Mouse (Mus musculus) limb, embryonic 14.5 days (tissue): ENCODE measurements around the gene Pacs1. TPM values are rescaled to one million over a fixed set of nuclear protein-coding genes. Genes with fewer than 3 reads are reported as not detected.

Source experiments
- ATAC-seq: fragments of 200-750 bp; cut with Nextera tagmentation; 2 replicates; pipeline ENCODE4 v1.8.0; 2017; ENCODE audit warnings: low read depth, moderate number of reproducible peaks, moderate TSS enrichment; ENCODE audit not compliant: low FRiP score
- DNase-seq: peaks from one replicate; pipeline ENCODE4 v3.0.0-alpha.2; 2015; ENCODE audit warnings: low spot score
- H3K27ac ChIP-seq: fragments of 300-500 bp; sonication (generic); replicated peaks from 2 replicates; pipeline ENCODE4 v1.5.1; 2014; ENCODE audit warnings: low read depth, mild to moderate bottlenecking, low read length, moderate library complexity, mixed read lengths
- H3K27me3 ChIP-seq: fragments of 300-500 bp; sonication (generic); 2 replicates; pipeline ENCODE4 v1.6.1; 2014; ENCODE audit warnings: low read length, mixed read lengths; ENCODE audit not compliant: control insufficient read depth, insufficient read depth
- H3K36me3 ChIP-seq: fragments of 300-500 bp; sonication (generic); 2 replicates; pipeline ENCODE4 v1.6.1; 2014; ENCODE audit warnings: mild to moderate bottlenecking, low read length, moderate library complexity, mixed read lengths; ENCODE audit not compliant: control insufficient read depth, insufficient read depth
- H3K4me1 ChIP-seq: fragments of 300-500 bp; sonication (generic); 2 replicates; pipeline ENCODE4 v1.6.1; 2014; ENCODE audit warnings: antibody characterized with exemption, low read length, mixed read lengths; ENCODE audit not compliant: control insufficient read depth, insufficient read depth
- H3K4me2 ChIP-seq: fragments of 300-500 bp; sonication (generic); replicated peaks from 2 replicates; pipeline ENCODE4 v1.6.1; 2014; ENCODE audit warnings: low read depth, mild to moderate bottlenecking, low read length, moderate library complexity; ENCODE audit not compliant: severe bottlenecking
- H3K4me3 ChIP-seq: fragments of 300-500 bp; sonication (generic); replicated peaks from 2 replicates; pipeline ENCODE4 v1.5.1; 2014; ENCODE audit warnings: low read length
- H3K9ac ChIP-seq: fragments of 300-500 bp; sonication (generic); 2 replicates; pipeline ENCODE4 v1.6.1; 2014; ENCODE audit warnings: mild to moderate bottlenecking, low read depth, low read length, moderate library complexity; ENCODE audit not compliant: severe bottlenecking
- H3K9me3 ChIP-seq: fragments of 300-500 bp; sonication (generic); 2 replicates; pipeline ENCODE4 v1.6.1; 2016; ENCODE audit warnings: low read length; ENCODE audit not compliant: control insufficient read depth
- POLR2A ChIP-seq: fragments of 200-500 bp; IDR thresholded peaks from 2 replicates; pipeline ENCODE4 v1.8.0; 2012; ENCODE audit warnings: inconsistent platforms, mild to moderate bottlenecking, moderate library complexity, borderline replicate concordance; ENCODE audit not compliant: insufficient read depth, insufficient read length; ENCODE audit errors: extremely low read depth
- WGBS: fragments of 180-500 bp; shearing (Covaris S2); extraction: QIAGEN DNeasy Blood & Tissue Kit; methylation state at CpG from one replicate; pipeline ENCODE4 v1.1.7; 2014; 5-methylcytosine and 5-hydroxymethylcytosine counted together
- polyA plus RNA-seq, 2 experiments: library from polyadenylated mRNA; depleted of rRNA in 1 of 2; stranded (reverse) in 1 of 2; unstranded in 1 of 2; fragments of >200 nt; fragmentation: Nextera tagmentation in 1 of 2; extraction: Ambion mirVana in 1 of 2; gene quantifications; 2 replicates each; pipeline versions ENCODE4 v1.2.1 to v1.2.3; 2012 to 2014

The Pacs1 gene
- polyA plus RNA-seq, 2 experiments: 30.7 to 42.0 TPM

DNA sequence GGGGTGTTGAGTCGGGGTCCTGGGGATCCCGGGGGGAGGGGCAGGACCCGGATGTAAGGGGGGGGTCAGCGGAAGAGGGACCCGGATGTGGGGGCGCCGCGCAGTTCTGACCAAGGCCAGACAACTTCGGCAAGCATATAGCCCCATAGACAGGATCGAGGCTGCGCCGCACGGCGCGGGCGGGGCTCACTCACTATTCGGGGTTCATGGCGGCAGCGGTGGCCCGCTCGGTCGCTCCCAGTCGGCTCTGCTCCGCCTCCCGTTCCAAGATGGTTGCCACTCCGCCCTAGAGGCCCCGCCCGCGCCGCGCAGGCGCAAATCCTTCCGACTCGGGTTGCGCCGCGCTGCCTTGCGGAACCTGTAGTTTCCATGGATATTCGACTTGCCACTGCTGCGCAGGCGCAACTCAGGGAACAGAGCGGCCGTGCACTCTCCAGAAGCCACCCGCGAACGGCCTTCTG, 166.2 kb downstream of the Pacs1 start, which contains the start of gene Rab1b:
Gene Rab1b, minus strand, starts transcription at position 342 of the 461 bp plus-strand sequence.
- peak within 1 kb of the TSS; percentile 80 for H3K4me3 ChIP-seq
- no peaks in the 10 kb centered on the region for H3K9me3 ChIP-seq
- peak within 1 kb of the TSS; percentile 97 for H3K27ac ChIP-seq
- ATAC-seq (peak; percentile 98), DNase-seq (peak; percentile 98)
- H3K27me3 ChIP-seq: no peaks in the 10 kb centered on the region
- H3K4me1 ChIP-seq: peaks cover 9% of the 10 kb centered on the region
- H3K9ac ChIP-seq: peak within 1 kb of the TSS; percentile 88
- 0% methylated on average over 38 of the region's 46 CpGs for WGBS
- H3K4me2 ChIP-seq: peak within 1 kb of the TSS; percentile 94
- 0 out of 2 replicates have a peak, but pooled peaks have one; percentile 50 for TF ChIP-seq POLR2A
- peaks cover 77% of the 10 kb centered on the region for H3K36me3 ChIP-seq

DNA sequence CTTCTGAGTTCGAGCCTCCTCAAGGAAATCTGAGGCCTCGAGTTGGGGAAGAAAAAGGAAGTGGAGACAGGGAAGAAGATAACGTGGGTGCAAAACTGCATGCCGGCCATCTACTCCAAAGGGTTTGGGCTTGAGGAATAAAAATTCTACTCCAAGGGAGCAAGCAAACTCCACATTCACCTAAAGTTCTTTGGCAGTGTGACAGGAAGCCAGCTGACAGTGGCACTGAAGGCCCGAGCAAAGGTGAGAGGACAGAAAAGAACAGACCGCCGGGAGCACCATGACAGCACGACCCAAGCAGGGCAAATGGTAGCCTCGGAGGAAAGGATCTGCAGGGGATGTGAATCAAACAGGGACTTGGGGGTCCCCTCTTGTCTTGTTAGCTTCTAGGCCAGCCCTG, 166.8 kb downstream of the Pacs1 start:
- no peaks in the 10 kb centered on the region for H3K9me3 ChIP-seq
- no peaks in the 10 kb centered on the region for H3K27me3 ChIP-seq
- ATAC-seq (no peak), DNase-seq (no peak)
- peak overlapping the region; percentile 88 for H3K9ac ChIP-seq
- peak overlapping the region; percentile 94 for H3K4me2 ChIP-seq
- H3K4me3 ChIP-seq: peak overlapping the region; percentile 80
- 18% methylated on average over 9 of the region's 9 CpGs for WGBS
- peak overlapping the region; percentile 97 for H3K27ac ChIP-seq
- peaks cover 9% of the 10 kb centered on the region for H3K4me1 ChIP-seq
- no peak for TF ChIP-seq POLR2A
- H3K36me3 ChIP-seq: peaks cover 77% of the 10 kb centered on the region

DNA sequence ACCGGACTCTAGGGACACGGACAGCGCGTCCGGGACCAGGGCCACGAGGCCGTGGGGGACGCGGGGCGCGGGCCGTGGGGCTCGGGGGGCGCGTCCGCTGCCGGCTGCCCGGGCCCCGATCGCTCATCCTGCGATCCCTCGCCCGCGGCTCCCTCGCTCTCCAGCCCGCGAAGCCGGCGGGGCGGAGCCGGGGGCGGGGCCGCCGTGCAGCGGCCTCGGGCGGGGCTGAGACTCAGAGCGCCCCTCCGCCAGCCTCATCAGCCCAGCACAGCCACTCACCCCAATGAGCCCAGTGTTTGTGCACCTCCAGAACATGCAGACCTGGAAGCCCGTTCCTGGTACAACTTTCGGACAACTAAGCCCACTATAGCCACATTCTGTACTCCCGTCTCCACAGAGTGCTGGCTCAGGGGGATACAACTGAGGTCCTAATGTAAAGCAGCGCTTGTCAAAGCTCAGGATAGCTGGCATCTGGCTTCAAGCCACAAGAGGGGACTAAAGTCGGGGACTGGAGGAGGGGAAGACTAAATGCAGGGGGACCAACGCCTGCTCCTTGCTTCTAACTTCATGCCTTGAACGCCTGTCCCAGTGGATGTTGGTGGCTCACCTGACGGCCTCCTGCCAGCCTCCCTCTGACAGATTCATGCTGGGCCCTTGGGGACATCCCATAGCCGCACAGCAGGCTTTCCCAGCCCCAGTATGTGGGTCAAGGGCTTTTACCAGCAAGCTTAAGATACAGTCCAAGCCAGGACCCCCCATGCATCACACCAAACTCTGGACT, 174.4 kb downstream of the Pacs1 start, which contains the start of gene Cnih2:
Gene Cnih2, minus strand, starts transcription at position 159 of the 781 bp plus-strand sequence.
- Histone ChIP-seq H3K4me1 (peaks cover 38% of the 10 kb centered on the region), H3K27ac (no peak within 1 kb of the TSS), H3K9me3 (no peaks in the 10 kb centered on the region), H3K36me3 (peaks cover 44% of the 10 kb centered on the region), H3K9ac (peak within 1 kb of the TSS; percentile 90), H3K4me3 (peak within 1 kb of the TSS; percentile 74), H3K4me2 (peak within 1 kb of the TSS; percentile 99), H3K27me3 (no peaks in the 10 kb centered on the region)
- ATAC-seq: peak; percentile 72
- DNase-seq: peak; percentile 61
- 5% methylated on average over 29 of the region's 48 CpGs for WGBS
- TF ChIP-seq POLR2A: no peak

DNA sequence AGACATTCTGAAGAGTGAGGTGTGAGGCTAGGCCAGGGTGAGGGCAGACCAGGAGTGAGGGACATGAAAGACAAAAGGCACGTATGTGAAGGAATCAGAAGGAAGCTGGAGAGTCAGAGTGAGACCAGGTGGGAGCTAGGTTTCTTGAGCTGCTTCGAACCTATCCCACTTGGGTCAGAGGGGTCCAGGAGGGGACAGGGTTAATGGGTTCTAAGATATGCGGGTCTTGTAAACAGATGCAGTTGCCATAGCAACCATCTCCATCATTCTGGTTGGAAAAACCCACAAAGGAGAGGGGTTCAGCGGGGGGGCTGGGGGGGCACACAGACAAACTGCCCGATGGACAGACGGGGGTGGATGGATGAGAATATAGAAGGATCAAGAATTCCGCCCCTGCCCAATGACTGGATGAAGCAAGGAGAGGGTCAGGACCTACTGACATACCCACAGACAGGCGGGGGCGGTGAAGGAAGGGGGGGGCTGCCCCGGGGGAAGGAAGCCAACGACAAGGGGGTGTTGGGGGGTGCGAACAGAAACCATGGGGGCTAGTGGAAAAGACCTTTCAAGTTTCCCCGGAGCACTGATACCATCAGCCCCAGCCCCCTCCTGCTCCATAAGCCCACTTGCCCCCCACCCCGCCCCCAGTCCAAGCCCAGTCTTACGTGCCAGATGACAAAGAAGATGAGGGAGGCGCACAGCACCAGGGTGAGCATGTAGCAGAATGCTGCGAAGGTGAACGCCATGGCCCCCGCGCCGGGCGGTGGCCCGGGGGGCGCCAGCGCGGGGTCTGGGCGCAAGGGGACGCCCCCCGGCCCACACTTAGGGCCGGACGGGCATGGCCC, 175.2 kb downstream of the Pacs1 start:
- Histone ChIP-seq H3K4me3 (peak overlapping the region; percentile 74), H3K9ac (peak overlapping the region; percentile 90), H3K27me3 (no peaks in the 10 kb centered on the region), H3K36me3 (peaks cover 44% of the 10 kb centered on the region), H3K4me1 (peaks cover 38% of the 10 kb centered on the region), H3K27ac (no peak overlapping the region), H3K9me3 (no peaks in the 10 kb centered on the region), H3K4me2 (peak overlapping the region; percentile 99)
- WGBS: 5% methylated on average over 25 of the region's 31 CpGs
- DNase-seq: no peak
- TF ChIP-seq POLR2A: no peak
- no peak for ATAC-seq

DNA sequence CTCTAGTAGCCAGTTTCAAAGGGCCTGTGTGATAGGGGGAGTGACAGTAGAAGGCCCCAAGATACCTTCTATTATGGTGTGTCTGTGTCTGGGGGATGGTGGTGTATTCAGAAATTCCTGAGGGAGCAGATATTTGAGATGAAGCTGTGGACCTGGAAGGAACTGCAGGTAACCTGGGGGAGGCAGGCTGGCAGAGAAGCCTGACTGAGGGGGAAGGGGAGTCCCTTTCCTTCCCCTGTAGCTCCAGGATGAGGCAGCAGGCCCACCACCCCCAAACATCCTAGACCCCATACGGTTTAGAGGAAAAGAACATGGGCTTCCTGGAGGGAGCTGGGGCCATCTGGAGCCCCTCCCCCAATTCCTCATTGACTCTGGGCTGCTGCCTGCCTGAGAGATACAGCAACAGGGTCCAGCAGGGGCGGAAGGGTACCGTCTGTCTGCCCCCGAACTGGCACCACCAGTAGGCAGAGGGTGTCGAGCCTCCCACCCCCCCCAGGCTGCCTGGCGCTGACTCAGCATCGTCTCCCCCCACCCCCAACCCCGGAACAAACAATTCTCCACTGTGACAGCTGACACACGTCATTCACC, 176.9 kb downstream of the Pacs1 start:
- H3K27ac ChIP-seq: no peak overlapping the region
- no peak overlapping the region for H3K4me3 ChIP-seq
- WGBS: 7% methylated on average over 9 of the region's 9 CpGs
- peaks cover 38% of the 10 kb centered on the region for H3K4me1 ChIP-seq
- no peaks in the 10 kb centered on the region for H3K9me3 ChIP-seq
- no peak for DNase-seq
- no peak for TF ChIP-seq POLR2A
- peak overlapping the region; percentile 34 for H3K9ac ChIP-seq
- peaks cover 44% of the 10 kb centered on the region for H3K36me3 ChIP-seq
- peak overlapping the region; percentile 99; the same call in 1 of the 2 replicates for H3K4me2 ChIP-seq
- H3K27me3 ChIP-seq: no peaks in the 10 kb centered on the region
- no peak for ATAC-seq
